Mouse (Mus musculus): ENCODE results near the gene Fkbp15. TPM values are rescaled to one million over a fixed set of nuclear protein-coding genes. Genes with fewer than 3 reads are reported as not detected.
"Not testable (repeated sequence)": the region's sequence is repeated elsewhere in the genome, so short reads cannot be mapped to it uniquely, and the experiment has no call there.

The Fkbp15 gene
- total and polyA plus RNA-seq, 2 experiments: 20.0 to 22.7 TPM

DNA sequence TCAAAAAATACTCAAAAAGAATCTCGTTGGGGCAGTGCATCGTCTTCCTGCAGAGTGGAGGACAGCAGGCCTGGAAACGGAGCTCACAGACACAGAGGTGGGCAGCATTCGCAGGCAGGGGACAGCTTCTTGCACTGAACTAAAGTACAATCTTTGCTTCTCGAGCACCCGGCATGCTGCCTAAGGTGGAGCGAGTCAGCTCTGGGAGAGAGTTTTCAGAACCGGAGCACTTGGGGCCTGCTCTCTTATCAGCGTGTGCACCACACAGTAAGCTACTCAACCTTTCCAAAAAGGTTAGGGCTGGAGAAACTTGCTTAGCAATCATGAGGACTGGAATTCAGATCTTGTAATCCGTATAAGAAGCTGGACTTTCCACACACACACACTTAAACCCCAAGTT is 83.7 kb downstream of the Fkbp15 start:
- no peak for TF ChIP-seq POLR2A (IDR thresholded peaks at IDR 0.05; ENCODE audit: extremely low read depth, insufficient read depth, low read length)
- no peak for TF ChIP-seq CTCF (IDR thresholded peaks at IDR 0.05; ENCODE audit: low read depth, low read length)
- DNase-seq (ENCODE audit: extremely low read depth, low read depth, low spot score): no peak
- Histone ChIP-seq H3K4me3 (ENCODE audit: insufficient read depth, low read depth, low read length) (no peak overlapping the region), H3K36me3 (ENCODE audit: control insufficient read depth, insufficient read depth, low read length) (no peaks in the 10 kb centered on the region), H3K27ac (replicated peaks; ENCODE audit: insufficient read depth, low read depth, low read length) (no peak overlapping the region), H3K4me1 (ENCODE audit: control insufficient read depth, insufficient read depth, low read length) (peaks cover 5% of the 10 kb centered on the region), H3K27me3 (ENCODE audit: control insufficient read depth, insufficient read depth, low read length) (no peaks in the 10 kb centered on the region), H3K9ac (ENCODE audit: low read depth, low read length) (no peak overlapping the region), H3K79me2 (ENCODE audit: control insufficient read depth, insufficient read depth, low read length) (no peaks in the 10 kb centered on the region)
- WGBS: 94% methylated on average over 10 of the region's 10 CpGs

DNA sequence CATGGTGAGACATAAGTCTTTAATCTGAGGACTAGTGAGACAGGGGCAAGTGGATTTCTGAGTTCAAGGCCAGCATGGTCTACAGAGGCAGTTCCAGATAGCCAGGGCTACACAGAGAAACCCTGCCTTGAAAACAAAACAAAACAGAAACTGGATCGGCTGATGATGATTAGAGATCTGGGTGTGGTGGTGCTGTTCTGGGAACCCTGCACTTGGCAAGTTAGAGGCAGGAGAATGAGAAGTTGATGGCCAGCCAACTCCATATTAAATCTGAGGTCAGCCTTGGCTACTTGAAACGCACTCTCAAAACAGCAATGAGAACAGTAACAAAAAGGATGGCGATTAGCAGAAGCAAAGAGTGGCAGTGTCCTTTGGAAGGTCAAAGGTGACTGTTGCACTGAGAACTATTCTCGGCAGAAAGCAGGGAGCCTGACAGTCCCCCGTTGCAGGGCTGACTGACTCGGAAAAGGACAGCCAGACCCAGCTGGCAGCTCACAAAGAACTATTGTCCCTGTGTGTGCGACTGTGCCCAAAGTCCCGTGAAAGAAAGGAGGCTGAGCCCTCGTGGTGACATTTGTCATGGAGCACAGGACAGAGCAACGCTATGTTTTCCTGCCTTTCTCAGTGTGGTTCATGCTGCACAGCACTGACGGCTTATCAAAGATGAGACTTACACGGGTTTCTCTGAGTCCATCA is 85.4 kb downstream of the Fkbp15 start:
- H3K9ac ChIP-seq (ENCODE audit: low read depth, low read length): peak overlapping the region; percentile 30; the same call in 1 of the 2 replicates
- H3K36me3 ChIP-seq (ENCODE audit: control insufficient read depth, insufficient read depth, low read length): no peaks in the 10 kb centered on the region
- H3K79me2 ChIP-seq (ENCODE audit: control insufficient read depth, insufficient read depth, low read length): no peaks in the 10 kb centered on the region
- no peak overlapping the region for H3K4me3 ChIP-seq (ENCODE audit: insufficient read depth, low read depth, low read length)
- DNase-seq (ENCODE audit: extremely low read depth, low read depth, low spot score): peak; percentile 34
- WGBS: 17% methylated on average over 12 of the region's 12 CpGs
- peak overlapping the region; percentile 19; the same call in 1 of the 2 replicates for H3K27ac ChIP-seq (replicated peaks; ENCODE audit: insufficient read depth, low read depth, low read length)
- no peak for TF ChIP-seq POLR2A (IDR thresholded peaks at IDR 0.05; ENCODE audit: extremely low read depth, insufficient read depth, low read length)
- TF ChIP-seq CTCF (IDR thresholded peaks at IDR 0.05; ENCODE audit: low read depth, low read length): no peak
- no peaks in the 10 kb centered on the region for H3K27me3 ChIP-seq (ENCODE audit: control insufficient read depth, insufficient read depth, low read length)
- H3K4me1 ChIP-seq (ENCODE audit: control insufficient read depth, insufficient read depth, low read length): peaks cover 5% of the 10 kb centered on the region

DNA sequence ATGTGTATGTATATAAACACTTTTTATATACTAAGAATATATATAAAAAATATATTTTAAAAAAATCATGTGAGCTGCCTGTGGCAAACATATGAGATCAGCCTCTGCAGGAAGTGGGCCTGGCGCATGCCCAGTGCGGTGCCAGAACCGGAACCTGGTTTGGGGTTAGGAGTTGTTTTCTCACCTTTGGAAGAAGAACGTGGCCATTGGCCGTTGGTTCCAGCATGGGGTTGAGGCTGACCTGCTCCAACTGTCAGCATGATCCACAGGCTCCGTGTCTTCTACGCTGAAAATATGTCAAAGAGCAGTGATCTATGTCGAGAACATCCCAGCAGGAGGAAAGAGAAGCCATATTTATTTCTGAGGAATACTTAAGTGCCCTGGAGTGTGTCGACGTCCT is 86.4 kb downstream of the Fkbp15 start:
- DNase-seq (ENCODE audit: extremely low read depth, low read depth, low spot score): no peak
- Histone ChIP-seq H3K79me2 (ENCODE audit: control insufficient read depth, insufficient read depth, low read length) (no peaks in the 10 kb centered on the region), H3K4me1 (ENCODE audit: control insufficient read depth, insufficient read depth, low read length) (peaks cover 5% of the 10 kb centered on the region), H3K27me3 (ENCODE audit: control insufficient read depth, insufficient read depth, low read length) (no peaks in the 10 kb centered on the region), H3K36me3 (ENCODE audit: control insufficient read depth, insufficient read depth, low read length) (no peaks in the 10 kb centered on the region), H3K9ac (ENCODE audit: low read depth, low read length) (no peak overlapping the region), H3K4me3 (ENCODE audit: insufficient read depth, low read depth, low read length) (no peak overlapping the region), H3K27ac (replicated peaks; ENCODE audit: insufficient read depth, low read depth, low read length) (no peak overlapping the region)
- TF ChIP-seq POLR2A (IDR thresholded peaks at IDR 0.05; ENCODE audit: extremely low read depth, insufficient read depth, low read length) (no peak), CTCF (IDR thresholded peaks at IDR 0.05; ENCODE audit: low read depth, low read length) (no peak)
- WGBS: 95% methylated on average over 10 of the region's 10 CpGs

DNA sequence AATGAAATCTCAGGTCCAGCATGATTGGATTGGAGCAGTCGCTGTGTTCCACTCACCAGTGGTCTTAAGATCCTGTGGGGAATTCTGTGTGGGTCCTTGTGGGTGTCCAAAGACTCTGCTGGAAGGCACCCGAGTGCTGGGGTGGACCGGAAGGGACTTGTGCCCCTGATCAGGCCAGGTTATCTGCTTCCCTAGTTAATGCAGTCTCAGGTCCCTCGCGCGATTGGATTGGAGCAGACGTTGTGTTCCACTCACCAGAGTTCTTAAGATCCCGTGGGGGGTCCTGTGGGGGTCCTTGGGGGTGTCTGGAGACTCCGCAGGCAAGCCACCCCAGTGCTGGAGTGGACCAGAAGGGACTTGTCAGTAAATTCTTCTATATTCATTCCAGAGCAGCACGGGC is 87.7 kb downstream of the Fkbp15 start:
- Histone ChIP-seq H3K4me3 (ENCODE audit: insufficient read depth, low read depth, low read length) (no peak overlapping the region), H3K9ac (ENCODE audit: low read depth, low read length) (no peak overlapping the region), H3K27ac (replicated peaks; ENCODE audit: insufficient read depth, low read depth, low read length) (no peak overlapping the region), H3K4me1 (ENCODE audit: control insufficient read depth, insufficient read depth, low read length) (peaks cover 4% of the 10 kb centered on the region), H3K27me3 (ENCODE audit: control insufficient read depth, insufficient read depth, low read length) (no peaks in the 10 kb centered on the region), H3K36me3 (ENCODE audit: control insufficient read depth, insufficient read depth, low read length) (no peaks in the 10 kb centered on the region), H3K79me2 (ENCODE audit: control insufficient read depth, insufficient read depth, low read length) (no peaks in the 10 kb centered on the region)
- TF ChIP-seq CTCF (IDR thresholded peaks at IDR 0.05; ENCODE audit: low read depth, low read length): no peak
- TF ChIP-seq POLR2A (IDR thresholded peaks at IDR 0.05; ENCODE audit: extremely low read depth, insufficient read depth, low read length): no peak
- DNase-seq (ENCODE audit: extremely low read depth, low read depth, low spot score): no peak
- WGBS: 93% methylated on average over 10 of the region's 10 CpGs

DNA sequence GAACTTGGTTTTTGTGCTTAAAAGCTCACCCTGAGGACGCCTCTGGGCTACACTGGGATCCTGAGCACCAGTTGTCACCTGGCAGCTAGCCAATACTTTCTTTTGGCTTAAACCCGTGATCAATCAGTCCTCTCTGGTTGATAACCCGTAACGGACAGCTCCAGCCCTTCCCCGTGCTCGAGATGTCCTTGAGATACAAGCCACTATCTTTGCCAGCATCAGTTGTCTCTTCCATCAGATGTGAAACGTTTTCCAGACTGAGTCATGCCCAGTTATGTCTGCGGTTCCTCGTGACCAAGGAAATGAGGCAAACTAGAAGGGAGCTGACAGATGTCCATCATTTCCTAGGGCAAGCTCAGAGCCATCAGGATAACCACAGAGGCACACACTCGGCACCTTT is 93.2 kb downstream of the Fkbp15 start:
- Histone ChIP-seq H3K27me3 (ENCODE audit: control insufficient read depth, insufficient read depth, low read length) (no peaks in the 10 kb centered on the region), H3K9ac (ENCODE audit: low read depth, low read length) (no peak overlapping the region), H3K27ac (replicated peaks; ENCODE audit: insufficient read depth, low read depth, low read length) (no peak overlapping the region), H3K4me3 (ENCODE audit: insufficient read depth, low read depth, low read length) (no peak overlapping the region), H3K79me2 (ENCODE audit: control insufficient read depth, insufficient read depth, low read length) (no peaks in the 10 kb centered on the region), H3K4me1 (ENCODE audit: control insufficient read depth, insufficient read depth, low read length) (no peaks in the 10 kb centered on the region), H3K36me3 (ENCODE audit: control insufficient read depth, insufficient read depth, low read length) (no peaks in the 10 kb centered on the region)
- DNase-seq (ENCODE audit: extremely low read depth, low read depth, low spot score): peak; percentile 21
- 40% methylated on average over 10 of the region's 10 CpGs for WGBS
- TF ChIP-seq CTCF (IDR thresholded peaks at IDR 0.05; ENCODE audit: low read depth, low read length) (no peak), POLR2A (IDR thresholded peaks at IDR 0.05; ENCODE audit: extremely low read depth, insufficient read depth, low read length) (no peak)

DNA sequence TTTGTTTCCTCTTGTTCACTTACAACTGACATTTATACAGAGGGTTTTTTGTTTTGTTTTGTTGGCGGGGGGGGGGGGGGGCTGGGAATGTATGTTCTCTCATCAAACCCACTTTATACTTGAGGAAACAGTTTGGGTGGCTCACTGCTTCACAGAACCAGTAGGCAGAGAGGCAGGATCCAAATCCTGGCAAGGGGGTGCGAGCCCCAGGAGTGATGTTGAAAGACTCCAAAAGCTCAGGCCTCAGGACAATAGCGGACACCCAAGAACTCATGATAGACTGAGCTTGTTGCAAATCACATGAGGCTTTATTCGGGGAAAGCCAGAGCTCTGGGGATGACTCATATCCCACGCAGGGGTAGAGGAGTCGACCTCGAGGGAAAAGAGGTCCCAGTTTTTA is 94.3 kb downstream of the Fkbp15 start:
- 88% methylated on average over 7 of the region's 7 CpGs for WGBS
- not testable (repeated sequence) for H3K79me2 ChIP-seq (ENCODE audit: control insufficient read depth, insufficient read depth, low read length)

More for the DNA sequence above, 94.3 kb downstream of the Fkbp15 start:
- H3K27ac ChIP-seq (replicated peaks; ENCODE audit: insufficient read depth, low read depth, low read length); H3K9ac ChIP-seq (ENCODE audit: low read depth, low read length); H3K4me3 ChIP-seq (ENCODE audit: insufficient read depth, low read depth, low read length); DNase-seq (ENCODE audit: extremely low read depth, low read depth, low spot score); H3K36me3 ChIP-seq (ENCODE audit: control insufficient read depth, insufficient read depth, low read length); H3K27me3 ChIP-seq (ENCODE audit: control insufficient read depth, insufficient read depth, low read length); H3K4me1 ChIP-seq (ENCODE audit: control insufficient read depth, insufficient read depth, low read length): not testable (repeated sequence)
